Mouse (Mus musculus) ES-E14 (cell line): ENCODE measurements around the gene Tm9sf4. TPM values are rescaled to one million over a fixed set of nuclear protein-coding genes. Genes with fewer than 3 reads are reported as not detected.

Source experiments
- DNase-seq: peaks from one replicate; pipeline ENCODE4 v3.0.0-alpha.2; 2013; ENCODE audit warnings: low read depth, low spot score
- H3K27ac ChIP-seq: 2 replicates; pipeline ENCODE4 v1.5.1; 2012; ENCODE audit warnings: low read depth, mild to moderate bottlenecking, low read length, moderate library complexity, mixed read lengths; ENCODE audit not compliant: poor library complexity, insufficient read depth, severe bottlenecking
- H3K36me3 ChIP-seq: 2 replicates; pipeline ENCODE4 v1.6.1; 2012; ENCODE audit warnings: mild to moderate bottlenecking, low read length, moderate library complexity, mixed read lengths; ENCODE audit not compliant: control insufficient read depth, poor library complexity, insufficient read depth, severe bottlenecking
- H3K4me1 ChIP-seq, 2 experiments: fragments of 150-350 bp in 1 of 2; sonication (generic) in 1 of 2; 2 replicates each; pipeline ENCODE4 v1.6.1; 2012; ENCODE audit warnings: low read length in 2 of 2, mild to moderate bottlenecking in 1 of 2, mixed read lengths in 1 of 2; ENCODE audit not compliant: control insufficient read depth in 2 of 2, insufficient read depth in 2 of 2, poor library complexity in 1 of 2
- H3K4me3 ChIP-seq, 2 experiments: fragments of 150-350 bp in 1 of 2; sonication (generic) in 1 of 2; 2 replicates each; pipeline ENCODE4 v1.5.1; 2012; ENCODE audit warnings: low read length in 2 of 2, low read depth in 1 of 2, mild to moderate bottlenecking in 1 of 2, mixed read lengths in 1 of 2; ENCODE audit not compliant: insufficient read depth in 1 of 2, poor library complexity in 1 of 2, severe bottlenecking in 1 of 2
- H3K9ac ChIP-seq: 2 replicates; pipeline ENCODE4 v1.6.1; 2012; ENCODE audit warnings: low read depth, mild to moderate bottlenecking, low read length, mixed read lengths; ENCODE audit not compliant: poor library complexity, insufficient read depth, severe bottlenecking
- H3K9me3 ChIP-seq: fragments of 150-350 bp; sonication (generic); 2 replicates; pipeline ENCODE4 v1.6.1; 2012; ENCODE audit warnings: low read depth, mild to moderate bottlenecking, low read length; ENCODE audit not compliant: control insufficient read depth, insufficient read depth
- CHD2 ChIP-seq: IDR thresholded peaks from 2 replicates; pipeline ENCODE4 v1.6.1; 2014; ENCODE audit warnings: mild to moderate bottlenecking, low read depth, low read length, inconsistent platforms
- HCFC1 ChIP-seq: IDR thresholded peaks from 2 replicates; pipeline ENCODE4 v1.6.1; 2012; ENCODE audit warnings: low read length, inconsistent platforms, borderline replicate concordance; ENCODE audit not compliant: insufficient read depth
- MAFK ChIP-seq: IDR thresholded peaks from 2 replicates; pipeline ENCODE4 v1.6.1; 2014; ENCODE audit warnings: mild to moderate bottlenecking, low read depth, low read length, inconsistent platforms; ENCODE audit not compliant: insufficient read depth
- ZC3H11A ChIP-seq: IDR thresholded peaks from 2 replicates; pipeline ENCODE4 v1.6.1; 2012; ENCODE audit warnings: low read depth, mild to moderate bottlenecking, inconsistent platforms, low read length, borderline replicate concordance
- ZNF384 ChIP-seq: IDR thresholded peaks from 2 replicates; pipeline ENCODE4 v1.6.1; 2012; ENCODE audit warnings: low read depth, low read length, inconsistent platforms
- in situ Hi-C, 2 experiments: fragments of 600-800 bp; cut with MboI; formaldehyde crosslinking; loops; one replicate each; pipeline ENCODE4 v1.15.1; 2025; ENCODE audit warnings: low sequenced_read_pairs in 2 of 2, inconsistent platforms in 1 of 2; ENCODE audit not compliant: unreplicated experiment in 2 of 2
- total RNA-seq: library from RNA; depleted of rRNA; stranded (reverse); fragments of 300-350 nt; gene quantifications from 2 replicates; pipeline ENCODE4 v1.2.3, GENCODE M21; 2012

Tm9sf4 gene
- total RNA-seq, 1 experiment, result 62.8 TPM

GRCm38 (mm10) chr2:153120126-153120525 lies 41.0 kb upstream of the Tm9sf4 start:
- TF ChIP-seq CHD2 (no peak), HCFC1 (no peak), ZNF384 (no peak), MAFK (no peak), ZC3H11A (no peak)
- H3K27ac ChIP-seq, result no peak overlapping the region
- no peak overlapping the region for H3K4me3 ChIP-seq
- in situ Hi-C loops, result no loop called here
- no peak for DNase-seq
- H3K9me3 ChIP-seq, result no peaks in the 10 kb centered on the region
- H3K9ac ChIP-seq, result no peak overlapping the region
- no peaks in the 10 kb centered on the region for H3K36me3 ChIP-seq
- H3K4me1 ChIP-seq, result no peaks in the 10 kb centered on the region

GRCm38 (mm10) chr2:153121821-153122615 lies 39.1 kb upstream of the Tm9sf4 start:
- no peak overlapping the region for H3K9ac ChIP-seq
- H3K27ac ChIP-seq, result no peak overlapping the region
- in situ Hi-C loops, result no loop called here
- H3K36me3 ChIP-seq, result no peaks in the 10 kb centered on the region
- H3K4me1 ChIP-seq, result no peaks in the 10 kb centered on the region
- H3K4me3 ChIP-seq, result no peak overlapping the region
- H3K9me3 ChIP-seq, result no peaks in the 10 kb centered on the region
- no peak for TF ChIP-seq ZC3H11A
- no peak for TF ChIP-seq MAFK
- no peak for TF ChIP-seq CHD2
- no peak for TF ChIP-seq ZNF384
- TF ChIP-seq HCFC1, result no peak
- DNase-seq, result no peak

GRCm38 (mm10) chr2:153122701-153123100 lies 38.4 kb upstream of the Tm9sf4 start:
- in situ Hi-C loops, result no loop called here
- no peaks in the 10 kb centered on the region for H3K36me3 ChIP-seq
- no peaks in the 10 kb centered on the region for H3K4me1 ChIP-seq
- no peak overlapping the region for H3K9ac ChIP-seq
- no peak for DNase-seq
- no peaks in the 10 kb centered on the region for H3K9me3 ChIP-seq
- no peak overlapping the region for H3K27ac ChIP-seq
- TF ChIP-seq HCFC1 (no peak), CHD2 (no peak), ZNF384 (no peak), ZC3H11A (no peak), MAFK (no peak)
- no peak overlapping the region for H3K4me3 ChIP-seq

- no peak overlapping the region for H3K27ac ChIP-seq
- H3K4me1 ChIP-seq, result no peaks in the 10 kb centered on the region
- H3K36me3 ChIP-seq, result no peaks in the 10 kb centered on the region
- no peaks in the 10 kb centered on the region for H3K9me3 ChIP-seq
- no peak for DNase-seq
- TF ChIP-seq ZNF384 (no peak), ZC3H11A (no peak), CHD2 (no peak), MAFK (no peak), HCFC1 (no peak)
- H3K9ac ChIP-seq, result no peak overlapping the region
- H3K4me3 ChIP-seq, result no peak overlapping the region
- in situ Hi-C loops, result loop anchor here in 1 of 2 experiments (25.0 kb wide), 1 partner anchor 214 kb away; the partner anchor contains the start of gene Mylk2
Measured at GRCm38 (mm10) chr2:153125875-153126274, 35.2 kb upstream of the Tm9sf4 start.
